Mouse (Mus musculus) hindbrain, embryonic 10.5 days (tissue): ENCODE data around the gene Kcne3. TPM values are rescaled to one million over a fixed set of nuclear protein-coding genes. Genes with fewer than 3 reads are reported as not detected.

Experiments used
- DNase-seq: peaks from one replicate; pipeline ENCODE4 v3.0.0-alpha.2; 2017; ENCODE audit warnings: low spot score
- H3K27ac ChIP-seq: fragments of 300-500 bp; sonication (generic); 2 replicates; pipeline ENCODE4 v1.5.1; 2016; ENCODE audit warnings: mild to moderate bottlenecking, moderate library complexity
- H3K27me3 ChIP-seq: fragments of 300-500 bp; sonication (generic); 2 replicates; pipeline ENCODE4 v1.6.1; 2016; ENCODE audit warnings: mild to moderate bottlenecking; ENCODE audit not compliant: poor library complexity, insufficient read depth, severe bottlenecking
- H3K36me3 ChIP-seq: fragments of 300-500 bp; sonication (generic); 2 replicates; pipeline ENCODE4 v1.6.1; 2016; ENCODE audit warnings: mild to moderate bottlenecking, moderate library complexity
- H3K4me1 ChIP-seq: fragments of 300-500 bp; sonication (generic); replicated peaks from 2 replicates; pipeline ENCODE4 v1.6.1; 2016; ENCODE audit warnings: mild to moderate bottlenecking
- H3K4me3 ChIP-seq: fragments of 300-500 bp; sonication (generic); 2 replicates; pipeline ENCODE4 v1.5.1; 2016; ENCODE audit warnings: mild to moderate bottlenecking, moderate library complexity
- H3K9me3 ChIP-seq: fragments of 300-500 bp; sonication (generic); 2 replicates; pipeline ENCODE4 v1.6.1; 2016; ENCODE audit warnings: mild to moderate bottlenecking, moderate library complexity
- WGBS: fragments of 180-500 bp; shearing (Covaris S2); methylation state at CpG from one replicate; pipeline ENCODE4 v1.1.7; 2016; 5-methylcytosine and 5-hydroxymethylcytosine counted together
- polyA plus RNA-seq: library from polyadenylated mRNA; unstranded; fragments of >200 nt; fragmentation: Nextera tagmentation; extraction: Ambion mirVana; gene quantifications from 2 replicates; pipeline ENCODE4 v1.2.1, GENCODE M21; 2016

Gene Kcne3
- polyA plus RNA-seq, 1 experiment from 2014 or later: 5.3 TPM

GRCm38 (mm10) chr7:100160006-100160405 lies 16.3 kb upstream of the Kcne3 start:
- H3K27ac ChIP-seq: peak overlapping the region; percentile 98
- H3K9me3 ChIP-seq: no peaks in the 10 kb centered on the region
- peaks cover 14% of the 10 kb centered on the region for H3K27me3 ChIP-seq
- DNase-seq: no peak
- peak overlapping the region; percentile 83 for H3K4me3 ChIP-seq
- H3K36me3 ChIP-seq: no peaks in the 10 kb centered on the region
- WGBS: 74% methylated on average over 7 of the region's 7 CpGs
- peaks cover 15% of the 10 kb centered on the region for H3K4me1 ChIP-seq

GRCm38 (mm10) chr7:100163506-100163905 lies 12.8 kb upstream of the Kcne3 start:
- no peaks in the 10 kb centered on the region for H3K9me3 ChIP-seq
- H3K27me3 ChIP-seq: peaks cover under 1% of the 10 kb centered on the region; the same call in 1 of the 2 replicates
- no peak overlapping the region for H3K27ac ChIP-seq
- peaks cover 15% of the 10 kb centered on the region for H3K4me1 ChIP-seq
- H3K36me3 ChIP-seq: no peaks in the 10 kb centered on the region
- no peak overlapping the region for H3K4me3 ChIP-seq
- DNase-seq: no peak
- 93% methylated on average over 4 of the region's 4 CpGs for WGBS

DNA sequence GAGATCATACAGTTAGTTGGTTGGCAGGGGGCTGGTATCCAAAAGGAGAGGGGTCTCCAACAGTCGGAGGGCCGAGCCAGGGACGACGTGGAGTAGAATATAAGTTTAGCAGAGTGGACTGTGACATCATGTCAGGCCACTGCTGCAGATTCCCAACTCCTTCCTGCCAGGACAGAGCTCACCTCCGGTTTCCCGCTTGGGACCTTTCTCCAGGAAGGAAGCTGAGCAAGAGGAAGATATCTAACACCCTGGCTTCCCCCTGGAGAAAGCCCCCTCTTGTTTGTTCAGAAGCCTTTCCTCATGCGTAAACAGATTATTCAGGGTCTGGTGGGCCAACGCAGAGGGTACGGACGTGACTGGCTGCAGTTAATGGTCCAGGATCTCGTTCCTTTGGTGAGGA lies 7.6 kb upstream of the Kcne3 start:
- Histone ChIP-seq H3K4me1 (no peaks in the 10 kb centered on the region), H3K36me3 (no peaks in the 10 kb centered on the region), H3K4me3 (no peak overlapping the region), H3K9me3 (no peaks in the 10 kb centered on the region), H3K27me3 (peaks cover 2% of the 10 kb centered on the region; the same call in 1 of the 2 replicates), H3K27ac (no peak overlapping the region)
- no peak for DNase-seq
- WGBS: 83% methylated on average over 11 of the region's 11 CpGs

DNA sequence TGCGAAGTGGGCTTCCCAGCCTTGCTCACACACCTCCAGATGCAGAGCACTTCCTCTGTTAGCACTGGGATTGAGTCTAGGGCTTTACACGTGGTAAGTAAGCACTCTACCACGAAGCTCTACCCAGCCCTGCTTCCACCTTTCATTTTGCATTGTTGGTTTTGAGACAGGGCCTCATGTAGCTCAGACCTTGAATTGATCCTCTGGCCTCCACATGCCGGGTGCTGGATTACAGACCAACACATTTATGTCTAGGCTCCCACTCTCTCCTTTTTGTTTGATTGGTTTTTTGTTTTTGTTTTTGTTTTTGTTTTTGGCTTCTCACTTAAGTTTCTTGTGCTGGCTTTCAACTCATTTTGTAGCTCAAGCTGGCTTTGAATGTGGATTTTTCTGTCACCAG lies 5.5 kb upstream of the Kcne3 start:
- no peaks in the 10 kb centered on the region for H3K36me3 ChIP-seq
- DNase-seq: no peak
- 59% methylated on average over 4 of the region's 4 CpGs for WGBS
- no peak overlapping the region for H3K27ac ChIP-seq
- H3K4me1 ChIP-seq: no peaks in the 10 kb centered on the region
- H3K9me3 ChIP-seq: no peaks in the 10 kb centered on the region
- H3K4me3 ChIP-seq: no peak overlapping the region
- H3K27me3 ChIP-seq: peaks cover 9% of the 10 kb centered on the region; the same call in 1 of the 2 replicates

DNA sequence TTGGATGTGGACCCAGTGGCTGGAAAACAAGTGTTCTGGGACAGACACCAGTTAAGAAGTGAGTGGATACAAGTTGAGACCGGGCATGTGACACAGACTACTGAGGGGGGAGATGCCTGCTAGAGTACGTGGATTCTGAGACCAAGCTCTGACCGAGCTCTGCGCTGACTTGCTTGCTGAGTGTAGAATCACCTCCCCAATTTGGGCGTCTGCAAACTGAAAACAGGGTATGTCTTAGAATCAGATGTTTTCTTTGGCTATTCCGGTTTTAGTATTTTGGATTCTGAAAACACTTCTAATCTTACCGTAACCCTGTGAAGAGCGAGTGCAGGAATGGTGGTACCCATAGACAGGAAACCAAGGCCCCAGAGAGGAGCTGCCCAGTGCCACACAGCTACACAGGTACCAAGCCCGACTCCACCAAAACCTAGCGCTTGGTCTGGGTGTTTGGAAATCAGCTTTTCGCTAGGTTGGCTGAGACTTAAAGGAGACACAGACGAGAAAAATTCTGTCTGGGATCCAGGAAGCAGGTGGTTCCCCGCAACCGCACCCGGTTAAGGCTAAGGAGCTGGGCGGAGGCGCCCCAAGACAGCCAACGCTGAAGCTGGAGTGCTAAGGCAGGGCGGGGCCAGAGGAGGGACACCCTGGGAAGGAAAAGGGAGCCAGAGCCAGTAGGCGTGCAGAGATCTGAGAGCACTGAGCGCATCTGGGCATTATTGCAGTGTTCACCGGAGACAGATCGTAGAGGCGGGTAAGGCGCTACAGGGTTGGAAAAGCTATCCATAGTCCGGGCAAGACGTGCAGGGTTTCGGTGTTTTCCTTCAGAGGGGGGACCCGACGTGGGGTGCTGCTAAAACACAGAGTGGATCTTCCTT lies 2.0 kb downstream of the Kcne3 start:
- Histone ChIP-seq H3K4me3 (peak overlapping the region; percentile 52), H3K27me3 (peaks cover 74% of the 10 kb centered on the region), H3K27ac (no peak overlapping the region), H3K36me3 (no peaks in the 10 kb centered on the region), H3K4me1 (peaks cover 13% of the 10 kb centered on the region), H3K9me3 (no peaks in the 10 kb centered on the region)
- DNase-seq: peak; percentile 53
- 9% methylated on average over 30 of the region's 30 CpGs for WGBS

DNA sequence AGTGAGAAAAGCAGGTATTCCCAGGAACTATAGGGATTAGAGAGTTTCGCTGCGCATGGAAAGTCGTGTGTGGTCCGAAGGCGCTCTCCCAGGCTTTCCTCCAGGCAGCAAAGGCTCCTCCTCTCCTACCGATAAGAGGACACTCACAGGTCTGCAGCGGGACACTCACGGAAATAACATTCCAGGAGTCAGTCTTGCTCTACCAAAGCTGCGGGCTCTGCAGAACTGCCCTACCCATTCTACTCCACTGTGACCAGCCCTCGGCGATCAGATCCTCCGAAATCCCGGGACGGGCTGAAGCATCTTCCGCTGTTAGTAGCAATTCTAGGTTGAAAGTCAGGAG lies 2.6 kb downstream of the Kcne3 start:
- Histone ChIP-seq H3K27me3 (peaks cover 71% of the 10 kb centered on the region), H3K4me1 (peaks cover 13% of the 10 kb centered on the region), H3K27ac (no peak overlapping the region), H3K4me3 (peak overlapping the region; percentile 52), H3K36me3 (no peaks in the 10 kb centered on the region), H3K9me3 (no peaks in the 10 kb centered on the region)
- WGBS: 3% methylated on average over 15 of the region's 15 CpGs
- DNase-seq: peak; percentile 45

- no peak for DNase-seq
- peaks cover 13% of the 10 kb centered on the region for H3K4me1 ChIP-seq
- peak overlapping the region; percentile 52 for H3K4me3 ChIP-seq
- H3K27me3 ChIP-seq: peaks cover 71% of the 10 kb centered on the region
- no peak overlapping the region for H3K27ac ChIP-seq
- H3K9me3 ChIP-seq: no peaks in the 10 kb centered on the region
- 71% methylated on average over 7 of the region's 7 CpGs for WGBS
- H3K36me3 ChIP-seq: no peaks in the 10 kb centered on the region
These were observed 3.1 kb downstream of the Kcne3 start for GRCm38 (mm10) chr7:100179394-100179793.

DNA sequence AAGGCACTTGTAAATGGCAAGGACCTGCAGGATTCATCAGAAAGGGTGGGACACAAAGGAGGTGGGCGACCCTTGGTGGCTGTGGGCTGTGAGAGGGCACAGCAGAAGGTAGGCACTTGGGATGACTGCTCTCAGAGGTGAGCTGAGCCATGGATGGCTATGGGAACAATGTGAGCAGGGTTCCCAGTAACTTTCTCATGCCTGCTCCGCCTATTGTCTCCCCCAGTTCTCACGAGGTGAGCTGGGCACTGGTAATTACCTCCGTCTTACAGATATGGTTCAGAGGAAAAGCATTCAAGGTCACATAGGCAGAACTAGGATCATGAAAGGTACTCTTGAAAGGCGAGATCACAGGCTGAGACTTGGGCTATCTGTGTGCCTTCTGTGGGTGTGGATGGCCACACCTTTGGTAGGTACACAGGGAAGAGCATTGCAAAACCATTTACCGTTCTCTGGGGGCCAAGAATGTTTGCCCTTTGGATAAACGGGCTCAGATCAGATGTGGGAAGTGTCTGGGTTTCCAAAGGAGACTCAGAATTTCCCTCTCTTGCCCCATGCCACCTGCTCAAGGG lies 3.6 kb downstream of the Kcne3 start:
- H3K27me3 ChIP-seq: peaks cover 71% of the 10 kb centered on the region
- H3K4me3 ChIP-seq: no peak overlapping the region
- peaks cover 13% of the 10 kb centered on the region for H3K4me1 ChIP-seq
- H3K27ac ChIP-seq: no peak overlapping the region
- no peak for DNase-seq
- H3K9me3 ChIP-seq: no peaks in the 10 kb centered on the region
- 75% methylated on average over 7 of the region's 7 CpGs for WGBS
- H3K36me3 ChIP-seq: no peaks in the 10 kb centered on the region

DNA sequence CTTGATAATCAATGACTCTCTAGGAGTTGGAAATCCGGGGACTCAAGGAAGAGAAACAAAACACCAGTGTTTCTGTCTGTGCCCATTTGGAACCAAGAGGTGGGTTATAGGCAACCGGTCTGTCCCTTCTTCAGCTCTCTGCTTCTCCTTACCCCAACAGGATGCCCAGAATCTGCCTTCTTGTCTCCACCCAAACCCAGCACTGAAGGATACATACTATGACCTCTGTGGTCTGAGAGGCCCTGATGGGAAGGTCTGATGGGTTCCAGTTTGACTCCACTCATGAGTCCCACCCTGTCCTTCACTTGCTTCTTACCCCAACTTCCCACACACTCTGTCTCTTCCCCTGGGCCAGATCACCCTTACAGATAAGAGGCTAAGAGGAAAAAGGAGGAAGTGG lies 4.9 kb downstream of the Kcne3 start:
- Histone ChIP-seq H3K36me3 (no peaks in the 10 kb centered on the region), H3K27me3 (peaks cover 61% of the 10 kb centered on the region), H3K4me3 (no peak overlapping the region), H3K27ac (no peak overlapping the region), H3K9me3 (no peaks in the 10 kb centered on the region), H3K4me1 (peaks cover 13% of the 10 kb centered on the region)
- no peak for DNase-seq
- 78% methylated on average over 2 of the region's 2 CpGs for WGBS

DNA sequence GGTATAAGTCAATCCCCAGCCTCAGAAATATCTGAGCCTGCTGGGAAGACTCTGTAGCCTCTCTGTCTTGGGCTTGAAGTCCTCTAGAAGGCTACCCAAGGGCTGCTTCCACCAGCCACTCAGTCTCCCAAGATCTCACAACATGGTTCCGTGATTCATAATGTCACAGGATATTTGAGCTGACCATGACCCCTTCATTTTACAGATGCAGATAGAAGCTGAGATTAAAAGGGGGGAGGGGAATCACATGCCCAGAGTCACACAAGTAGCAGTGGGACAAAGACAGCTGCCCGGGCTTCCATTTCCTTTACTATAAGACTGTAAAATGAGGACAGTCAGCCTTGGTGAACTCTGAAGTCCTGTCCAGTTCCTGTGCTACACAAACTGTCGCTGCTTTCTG lies 5.3 kb downstream of the Kcne3 start:
- Histone ChIP-seq H3K9me3 (no peaks in the 10 kb centered on the region), H3K27me3 (peaks cover 56% of the 10 kb centered on the region), H3K27ac (no peak overlapping the region), H3K36me3 (no peaks in the 10 kb centered on the region), H3K4me1 (peaks cover 13% of the 10 kb centered on the region), H3K4me3 (no peak overlapping the region)
- DNase-seq: no peak
- 81% methylated on average over 3 of the region's 3 CpGs for WGBS

- WGBS: 81% methylated on average over 3 of the region's 3 CpGs
- no peak for DNase-seq
- Histone ChIP-seq H3K27me3 (peaks cover 51% of the 10 kb centered on the region), H3K36me3 (no peaks in the 10 kb centered on the region), H3K9me3 (no peaks in the 10 kb centered on the region), H3K4me1 (peaks cover 13% of the 10 kb centered on the region), H3K4me3 (no peak overlapping the region), H3K27ac (no peak overlapping the region)
These were observed 6.1 kb downstream of the Kcne3 start for GRCm38 (mm10) chr7:100182388-100182787.

DNA sequence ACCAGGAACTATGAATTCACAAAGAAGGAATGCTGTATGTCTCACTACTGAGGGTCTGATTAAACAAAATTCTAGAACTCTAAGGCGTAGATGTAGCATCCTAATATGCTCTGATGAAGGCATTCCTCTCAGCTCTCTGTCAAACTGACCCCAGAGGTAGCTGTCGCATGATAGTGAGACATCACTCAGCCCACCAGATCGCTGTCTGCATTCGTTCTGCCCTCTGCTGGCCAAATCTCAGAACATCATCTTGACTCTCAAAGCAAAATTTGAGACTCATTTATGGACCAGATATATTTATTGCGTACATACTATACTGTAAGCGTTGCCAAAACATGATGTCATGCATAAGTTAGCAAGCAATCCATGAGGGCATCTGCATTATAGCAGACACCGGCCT lies 11.3 kb downstream of the Kcne3 start:
- 29% methylated on average over 7 of the region's 7 CpGs for WGBS

GRCm38 (mm10) chr7:100190167-100190566 lies 13.9 kb downstream of the Kcne3 start:
- DNase-seq: no peak

More for the DNA sequence above, 11.3 kb downstream of the Kcne3 start:
- DNase-seq: peak; percentile 50
- Histone ChIP-seq H3K4me1 (no peaks in the 10 kb centered on the region), H3K27ac (no peak overlapping the region), H3K36me3 (no peaks in the 10 kb centered on the region), H3K9me3 (no peaks in the 10 kb centered on the region), H3K27me3 (0 out of 2 replicates have a peak, but pooled peaks cover 3% of the 10 kb centered on the region), H3K4me3 (no peak overlapping the region)

More at GRCm38 (mm10) chr7:100190167-100190566, 13.9 kb downstream of the Kcne3 start:
- 46% methylated on average over 4 of the region's 4 CpGs for WGBS
- no peaks in the 10 kb centered on the region for H3K4me1 ChIP-seq
- H3K27ac ChIP-seq: no peak overlapping the region
- H3K4me3 ChIP-seq: no peak overlapping the region
- no peaks in the 10 kb centered on the region for H3K36me3 ChIP-seq
- H3K9me3 ChIP-seq: no peaks in the 10 kb centered on the region
- 0 out of 2 replicates have a peak, but pooled peaks cover 3% of the 10 kb centered on the region for H3K27me3 ChIP-seq
